Mouse (Mus musculus) retina, embryonic 14.5 days (tissue): Measurements from ENCODE around the gene Mrpl24.
A peak's percentile ranks its signal among the peaks of the same experiment; 100 is the strongest.

Source experiments
- DNase-seq: peaks from one replicate; pipeline ENCODE4 v3.0.0-alpha.2; 2015; ENCODE audit warnings: low spot score

The Mrpl24 gene

DNA sequence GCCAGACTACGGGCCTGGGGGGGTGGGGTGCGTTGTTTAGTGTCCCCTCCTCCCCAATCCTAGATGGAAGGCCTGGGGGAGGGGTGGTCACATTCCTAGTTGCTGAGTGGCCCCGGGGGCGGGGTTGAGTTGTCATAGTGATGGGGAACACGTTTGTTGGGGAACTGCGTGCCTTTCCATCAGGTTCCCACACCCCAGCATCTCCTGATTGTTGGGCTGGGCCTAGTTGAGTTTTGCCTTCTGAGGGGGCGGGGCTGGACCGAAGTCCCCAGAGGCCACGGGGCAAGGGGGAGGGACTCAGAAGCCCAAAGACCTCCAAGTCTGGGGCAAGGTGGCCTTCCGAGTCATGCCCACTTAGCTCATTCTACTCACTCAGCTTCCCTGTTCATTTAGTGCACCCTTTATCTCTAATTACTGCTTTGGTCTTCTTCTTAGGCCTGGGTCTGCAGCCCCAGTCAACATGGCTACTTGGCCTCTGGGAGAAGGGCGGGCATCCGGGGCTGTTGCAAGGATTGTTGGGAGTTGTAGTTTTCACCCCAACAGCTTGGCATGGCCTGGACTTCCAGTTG, 8.6 kb upstream of the Mrpl24 start:
- peak; percentile 82 for DNase-seq

DNA sequence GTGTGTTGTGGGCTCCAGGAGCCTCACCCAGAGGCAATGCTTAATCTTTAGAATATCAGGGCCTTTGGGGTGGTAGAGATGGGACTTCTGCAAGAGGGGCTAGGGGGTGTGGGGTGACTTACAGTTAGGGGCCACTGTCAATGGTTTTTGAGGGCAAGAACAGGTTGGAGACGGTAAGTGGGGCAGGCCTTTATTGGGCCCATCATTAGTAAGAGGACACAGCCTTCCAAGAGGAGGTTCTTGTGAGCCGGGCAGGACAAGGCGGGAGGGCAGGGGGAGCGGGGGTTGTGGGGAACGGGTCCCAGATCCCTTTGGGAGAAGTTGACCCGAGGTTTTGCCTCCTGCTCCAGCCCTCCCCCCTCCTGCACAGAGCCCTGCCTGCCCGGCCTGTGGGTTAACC, 5.8 kb upstream of the Mrpl24 start:
- no peak for DNase-seq

GRCm38 (mm10) chr3:87913891-87914290, 5.4 kb upstream of the Mrpl24 start:
- no peak for DNase-seq

DNA sequence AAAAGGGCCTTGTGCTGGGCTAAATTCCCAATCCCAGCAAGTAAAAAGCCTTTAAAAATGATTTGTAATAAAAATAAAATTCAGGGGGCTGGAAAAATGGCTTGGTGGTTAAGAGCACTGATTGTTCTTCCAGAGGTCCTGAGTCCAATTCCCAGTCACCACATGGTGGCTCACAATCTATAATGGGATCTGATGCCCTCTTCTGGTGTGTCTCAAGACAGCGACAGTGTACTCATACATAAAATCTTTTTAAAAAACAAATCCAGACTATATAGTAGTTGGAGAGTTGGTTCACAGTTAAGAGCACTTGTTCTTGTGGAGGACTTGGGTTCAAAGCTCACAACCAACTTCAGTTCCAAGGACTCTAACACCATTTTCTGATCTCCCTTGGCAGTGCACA, 2.3 kb upstream of the Mrpl24 start:
- DNase-seq = no peak

GRCm38 (mm10) chr3:87918551-87918950, 755 bp upstream of the Mrpl24 start:
- no peak for DNase-seq

DNA sequence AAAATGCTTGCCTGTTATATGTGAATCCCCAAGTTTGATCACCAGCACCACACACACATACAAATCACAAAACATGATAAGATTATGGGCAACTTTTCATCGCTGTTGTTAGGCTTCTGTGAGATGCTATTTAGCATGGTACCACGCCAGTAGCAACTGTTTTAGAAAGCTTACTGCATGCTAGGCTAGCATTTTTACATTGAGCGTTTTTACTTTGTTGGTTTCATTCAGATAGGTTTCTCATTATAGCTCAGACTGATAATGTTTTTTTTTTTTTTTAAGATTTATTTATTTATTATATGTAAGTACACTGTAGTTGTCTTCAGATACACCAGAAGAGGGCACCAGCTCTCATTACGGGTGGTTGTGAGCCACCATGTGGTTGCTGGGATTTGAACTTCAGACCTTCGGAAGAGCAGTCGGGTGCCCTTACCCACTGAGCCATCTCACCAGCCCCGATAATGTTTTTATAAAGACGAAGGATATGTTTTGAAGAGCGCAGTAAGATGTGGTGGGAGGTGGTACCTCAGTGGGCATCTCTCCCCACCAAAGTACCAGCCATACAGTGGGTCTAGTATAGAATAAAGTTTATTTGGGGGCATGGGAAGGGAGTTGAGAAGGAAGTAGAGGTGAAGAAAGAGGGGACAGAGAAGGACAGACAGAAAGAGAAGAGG, 1.1 kb downstream of the Mrpl24 start:
- DNase-seq = no peak

GRCm38 (mm10) chr3:87924996-87925395, 5.7 kb downstream of the Mrpl24 start:
- no peak for DNase-seq

GRCm38 (mm10) chr3:87927452-87927851, 8.1 kb downstream of the Mrpl24 start:
- no peak for DNase-seq

DNA sequence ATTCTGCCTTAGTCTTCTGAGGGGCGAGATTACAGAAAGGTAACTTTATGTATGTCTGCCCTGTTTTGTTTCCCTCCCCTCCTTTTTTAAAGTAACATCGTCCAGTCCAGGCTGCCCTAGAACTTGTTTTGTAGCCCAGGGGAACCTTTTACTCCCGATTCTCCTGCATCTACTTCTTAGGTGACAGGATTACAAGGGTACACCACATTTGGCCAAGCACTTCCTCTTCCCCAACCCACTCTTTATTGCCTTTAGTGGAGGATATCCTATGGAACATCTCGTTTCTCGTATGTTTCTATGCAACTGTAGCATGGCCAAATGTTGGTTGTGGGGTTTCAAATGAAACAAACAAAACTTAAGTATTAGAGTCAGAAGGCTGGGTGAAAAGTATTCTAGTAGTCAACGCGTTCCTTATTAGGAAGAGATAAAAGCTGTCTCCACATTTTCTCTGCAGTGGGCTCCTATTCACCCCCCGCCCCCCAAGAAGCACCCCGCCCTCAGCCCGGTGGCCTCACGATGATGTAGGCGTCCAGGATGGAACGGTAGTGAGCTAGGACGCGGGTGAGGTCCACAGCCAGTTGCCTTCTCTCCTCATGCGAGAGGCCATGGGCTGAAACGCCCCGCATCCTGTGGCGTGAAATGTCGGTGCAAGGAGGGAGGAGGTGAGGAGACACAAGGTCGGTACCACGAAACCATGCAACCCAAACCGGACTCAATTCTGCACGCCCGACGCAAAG, 10.2 kb downstream of the Mrpl24 start:
- no peak for DNase-seq

DNA sequence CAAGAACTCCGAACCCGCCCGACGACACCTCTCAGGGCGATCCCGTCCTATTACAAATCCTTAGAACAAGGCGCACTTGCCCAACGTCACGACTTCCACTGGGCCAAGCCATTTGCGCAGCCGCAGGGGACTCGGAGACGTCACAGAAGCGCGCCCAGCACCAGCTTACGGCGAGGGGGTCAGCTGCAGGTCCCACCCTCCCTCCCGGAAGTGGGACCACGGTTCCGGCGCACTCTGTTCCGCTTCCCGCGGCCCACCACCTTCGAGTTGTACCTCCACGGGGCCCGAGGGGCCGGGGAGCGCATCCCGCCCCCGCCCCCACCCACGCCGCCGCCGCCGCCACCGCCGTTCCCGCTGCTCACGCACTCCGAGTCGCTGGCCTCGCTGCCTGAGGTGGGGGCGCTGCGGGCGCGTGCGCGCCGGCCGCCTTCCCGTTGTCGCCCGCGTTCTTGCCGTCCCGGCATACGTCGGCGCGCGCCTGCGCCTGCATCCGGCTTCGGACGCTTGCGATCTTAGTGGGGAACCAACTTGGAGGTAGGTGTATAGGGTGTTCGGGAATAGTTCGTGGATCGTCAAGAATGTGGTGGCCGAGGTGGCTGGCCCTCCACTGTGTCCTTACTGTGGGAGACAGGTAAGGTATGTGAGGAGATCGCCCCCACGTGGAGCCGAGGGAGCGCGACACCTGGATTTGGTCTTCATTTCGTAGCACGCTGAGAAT, 10.9 kb downstream of the Mrpl24 start, which contains the start of the genes Isg20l2 and Rrnad1:
Gene Isg20l2 (plus strand): TSS at position 237 of the 718 bp plus-strand sequence.
Gene Rrnad1 (minus strand): TSS at position 640 of the 718 bp plus-strand sequence.
- peak; percentile 96 for DNase-seq

DNA sequence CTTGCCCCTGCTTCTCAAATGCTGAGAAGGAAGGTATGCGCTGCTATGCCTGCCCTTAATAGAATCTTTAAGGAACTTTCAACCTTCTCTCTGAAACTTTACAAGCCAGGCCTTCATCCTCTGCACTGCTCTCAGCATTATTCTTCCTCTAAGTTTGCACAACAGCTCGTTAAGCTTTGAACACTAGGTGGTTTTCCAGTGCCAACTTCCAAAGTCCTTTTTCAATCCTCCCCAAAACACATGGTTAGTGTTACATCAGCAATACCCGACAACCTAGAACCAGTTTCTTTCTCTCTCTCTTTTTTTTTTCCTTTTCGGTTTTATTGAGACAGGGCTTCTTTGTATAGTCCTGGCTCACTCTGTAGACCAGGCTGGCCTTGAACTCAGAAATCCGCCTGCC, 14.7 kb downstream of the Mrpl24 start:
- DNase-seq = no peak

DNA sequence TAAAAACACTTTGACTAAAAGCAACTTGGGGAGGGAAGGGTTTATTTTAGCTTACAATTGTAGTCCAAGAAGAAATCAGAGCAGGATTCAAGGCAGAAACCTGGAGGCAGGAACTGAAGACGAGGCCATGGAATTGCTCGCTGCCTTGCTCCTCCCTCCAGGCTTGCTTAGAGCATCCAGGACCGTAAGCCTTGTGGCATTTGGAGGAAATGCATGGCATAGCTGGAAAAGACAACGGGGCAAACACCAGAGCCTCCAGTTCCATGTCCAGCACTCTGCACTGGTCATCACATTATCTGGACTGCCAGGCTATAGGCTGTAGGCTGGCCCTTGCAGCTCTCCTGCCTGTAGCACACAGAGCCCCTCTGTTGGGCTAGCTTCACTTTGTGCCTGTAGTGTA, 15.2 kb downstream of the Mrpl24 start:
- DNase-seq = no peak

GRCm38 (mm10) chr3:87935201-87935600, 15.9 kb downstream of the Mrpl24 start:
- DNase-seq = no peak

- peak; percentile 95 for DNase-seq
Measured at GRCm38 (mm10) chr3:87935776-87936175, 16.5 kb downstream of the Mrpl24 start.

DNA sequence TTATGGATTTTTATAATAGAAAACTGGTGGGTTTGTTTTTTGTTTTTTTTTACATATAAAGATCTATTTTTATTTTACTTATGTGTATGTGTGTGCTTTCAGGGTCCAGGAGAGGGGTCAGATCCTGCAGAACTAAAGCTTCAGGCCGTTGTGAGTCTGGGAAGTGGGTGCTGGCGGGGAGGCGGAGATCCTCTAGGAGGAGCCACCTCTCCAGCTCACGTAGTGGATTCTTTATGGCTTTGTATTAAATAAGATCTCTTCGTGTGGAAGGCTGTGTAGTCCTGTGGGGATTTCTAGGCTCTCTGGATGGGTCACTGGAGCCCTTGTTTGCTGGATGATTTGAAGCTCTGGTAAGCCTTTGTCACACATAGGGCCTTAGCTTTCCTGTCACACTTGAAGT, 21.3 kb downstream of the Mrpl24 start:
- DNase-seq = no peak

DNA sequence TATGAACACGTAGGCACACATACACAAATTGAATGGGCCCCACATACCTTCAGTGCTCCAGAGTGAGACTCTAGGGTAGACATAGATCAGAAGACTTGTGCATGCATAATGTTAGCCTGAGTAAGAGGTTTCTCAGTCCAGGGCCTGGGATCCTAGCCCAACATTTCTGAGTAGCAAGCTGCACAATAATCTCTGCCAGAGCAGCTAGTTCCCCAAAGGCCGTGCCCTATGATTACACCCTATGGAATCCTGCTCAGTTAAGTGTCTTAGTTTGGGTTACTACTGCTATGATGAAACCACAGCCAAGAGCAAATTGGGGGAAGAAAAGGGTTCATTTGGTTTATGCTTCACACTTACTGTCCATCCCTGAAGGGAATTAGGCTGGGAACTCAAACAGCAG, 23.2 kb downstream of the Mrpl24 start:
- DNase-seq = no peak

- DNase-seq = no peak
Measured at GRCm38 (mm10) chr3:87943586-87943985, 24.3 kb downstream of the Mrpl24 start.

DNA sequence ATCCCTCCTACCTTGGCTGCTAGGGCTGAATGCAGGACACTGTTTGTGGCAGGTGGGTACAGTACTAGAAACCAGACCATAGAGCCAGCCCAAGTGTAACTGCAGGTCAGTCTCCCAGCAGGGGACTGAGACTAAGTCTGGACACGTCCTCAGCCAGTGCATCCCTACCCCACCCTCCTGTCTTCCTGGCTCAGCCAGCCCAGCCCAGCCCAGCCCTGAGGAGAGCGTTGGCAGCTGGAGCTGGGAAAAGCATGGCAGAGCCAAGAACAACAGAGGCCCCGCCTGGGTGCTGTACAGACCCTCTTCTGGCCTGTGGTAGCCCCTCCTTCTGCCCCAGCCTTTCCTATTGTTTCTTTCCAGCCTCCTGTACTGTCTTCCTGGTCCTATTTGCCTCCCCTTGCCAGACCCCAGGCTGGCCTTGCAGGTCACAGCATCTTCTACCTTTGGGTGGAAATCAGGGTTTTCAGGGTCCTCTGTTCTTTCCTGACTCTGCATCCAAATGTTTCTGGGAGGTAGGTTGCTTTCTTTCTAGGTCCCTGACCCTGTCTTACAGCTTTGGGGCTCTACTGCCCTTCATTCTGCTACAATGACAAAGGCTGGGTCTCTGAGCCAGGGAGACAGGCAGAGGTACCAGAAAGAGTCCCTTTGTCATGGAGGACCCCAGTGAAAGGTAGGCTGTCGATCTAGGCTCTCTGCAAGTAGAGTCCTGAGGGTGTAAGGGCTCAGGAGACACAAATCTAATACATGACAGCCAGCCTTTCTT, 25.7 kb downstream of the Mrpl24 start:
- DNase-seq = peak; percentile 64

DNA sequence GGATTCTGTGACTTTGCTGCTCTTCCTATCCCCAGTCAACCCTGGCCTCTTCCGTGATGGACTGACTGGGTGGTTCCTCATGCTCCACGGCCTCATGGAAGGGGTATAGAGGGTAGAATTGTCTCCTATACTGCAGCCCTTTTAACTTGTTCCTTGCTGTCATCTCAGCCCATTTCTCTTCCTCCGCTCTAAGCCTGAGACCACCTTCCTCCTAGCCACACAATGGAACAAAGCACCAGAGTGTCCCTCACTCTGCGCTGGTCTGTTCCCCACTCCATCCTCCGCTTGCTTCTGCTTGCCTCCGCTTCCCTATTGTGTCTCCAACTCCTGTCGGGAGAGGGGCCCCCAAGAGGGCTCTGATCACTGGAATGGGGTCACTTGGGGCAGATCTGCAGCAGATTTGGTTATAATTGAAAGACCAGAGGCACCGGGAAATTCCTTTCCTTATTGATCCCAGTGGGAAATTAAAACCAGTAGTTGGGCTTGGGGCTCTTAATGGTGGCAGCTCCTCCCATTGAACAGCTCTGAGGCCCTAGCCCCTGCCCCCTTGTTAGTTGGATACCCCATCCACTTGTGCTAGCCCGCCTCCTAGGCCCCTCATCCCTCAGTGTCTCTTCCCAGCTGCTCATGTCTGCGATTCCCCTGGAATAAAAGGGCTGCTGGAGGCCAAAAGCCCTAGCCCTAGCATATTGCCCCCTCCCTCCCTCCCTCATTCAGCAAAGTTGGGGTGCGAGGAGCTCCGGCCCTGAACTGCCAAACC, 26.7 kb downstream of the Mrpl24 start:
- DNase-seq = peak; percentile 53

GRCm38 (mm10) chr3:87946541-87946860, 27.2 kb downstream of the Mrpl24 start:
- peak; percentile 38 for DNase-seq
